Mouse (Mus musculus) myocyte (in vitro differentiated cells): Measurements from ENCODE around the gene Gm9758. TPM values are rescaled to one million over a fixed set of nuclear protein-coding genes. Genes with fewer than 3 reads are reported as not detected.
"Not testable (repeated sequence)": the region's sequence is repeated elsewhere in the genome, so short reads cannot be mapped to it uniquely, and the experiment has no call there.

Experiments
- H3K27me3 ChIP-seq: one replicate; pipeline ENCODE4 v1.6.1; 2011; ENCODE audit not compliant: control insufficient read depth, insufficient read depth, insufficient read length
- H3K36me3 ChIP-seq: one replicate; pipeline ENCODE4 v1.6.1; 2011; ENCODE audit not compliant: control insufficient read depth, insufficient read depth
- H3K4me2 ChIP-seq: one replicate; pipeline ENCODE4 v1.6.1; 2011; ENCODE audit warnings: low read depth, control low read depth
- H3K4me3 ChIP-seq: one replicate; pipeline ENCODE4 v1.5.1; 2011; ENCODE audit warnings: mild to moderate bottlenecking, control low read depth, moderate library complexity
- H3K79me2 ChIP-seq: one replicate; pipeline ENCODE4 v1.6.1; 2011; ENCODE audit not compliant: control insufficient read depth, insufficient read depth
- H3ac ChIP-seq: one replicate; pipeline ENCODE4 v1.6.1; 2011; ENCODE audit not compliant: control insufficient read depth, insufficient read length
- polyA plus RNA-seq: library from polyadenylated mRNA; unstranded; fragments of >200 nt; fragmentation: generic; extraction: Trizol; gene quantifications from one replicate; pipeline ENCODE4 v1.2.1, GENCODE M21; 2012; ENCODE audit warnings: missing spikeins

Gene Gm9758
- polyA plus RNA-seq = not detected

- H3K27me3 ChIP-seq, H3K4me3 ChIP-seq, H3K4me2 ChIP-seq, H3K36me3 ChIP-seq, H3K79me2 ChIP-seq, H3ac ChIP-seq: not testable (repeated sequence)
These were observed at the start of gene Gm9758 for GRCm38 (mm10) chr5:14914799-14915198. TSS of gene Gm9758 (minus strand) at chr5:14914899.

GRCm38 (mm10) chr5:14963821-14964220 is 49.1 kb upstream of the Gm9758 start:
- not testable (repeated sequence) for H3K27me3 ChIP-seq, H3K4me2 ChIP-seq, H3K36me3 ChIP-seq, H3K4me3 ChIP-seq, H3ac ChIP-seq, H3K79me2 ChIP-seq

GRCm38 (mm10) chr5:14961502-14961901 is 46.8 kb upstream of the Gm9758 start:
- not testable (repeated sequence) for H3K27me3 ChIP-seq, H3K4me2 ChIP-seq, H3ac ChIP-seq, H3K4me3 ChIP-seq, H3K36me3 ChIP-seq, H3K79me2 ChIP-seq

GRCm38 (mm10) chr5:14955928-14956706 is 41.4 kb upstream of the Gm9758 start:
- not testable (repeated sequence) for H3K27me3 ChIP-seq, H3K36me3 ChIP-seq, H3ac ChIP-seq, H3K4me3 ChIP-seq, H3K4me2 ChIP-seq, H3K79me2 ChIP-seq

- H3K4me2 ChIP-seq, H3ac ChIP-seq, H3K79me2 ChIP-seq, H3K36me3 ChIP-seq, H3K4me3 ChIP-seq, H3K27me3 ChIP-seq: not testable (repeated sequence)
These were observed 38.9 kb upstream of the Gm9758 start for GRCm38 (mm10) chr5:14953587-14953986.

GRCm38 (mm10) chr5:14952749-14953148 is 38.0 kb upstream of the Gm9758 start:
- not testable (repeated sequence) for H3K79me2 ChIP-seq, H3K27me3 ChIP-seq, H3K36me3 ChIP-seq, H3K4me2 ChIP-seq, H3ac ChIP-seq, H3K4me3 ChIP-seq

GRCm38 (mm10) chr5:14951822-14952221 is 37.1 kb upstream of the Gm9758 start:
- not testable (repeated sequence) for H3K27me3 ChIP-seq, H3ac ChIP-seq, H3K4me3 ChIP-seq, H3K4me2 ChIP-seq, H3K79me2 ChIP-seq, H3K36me3 ChIP-seq

GRCm38 (mm10) chr5:14947482-14948198 is 32.9 kb upstream of the Gm9758 start:
- not testable (repeated sequence) for H3K27me3 ChIP-seq, H3ac ChIP-seq, H3K4me2 ChIP-seq, H3K36me3 ChIP-seq, H3K79me2 ChIP-seq, H3K4me3 ChIP-seq

- not testable (repeated sequence) for H3K4me3 ChIP-seq, H3ac ChIP-seq, H3K79me2 ChIP-seq, H3K27me3 ChIP-seq, H3K4me2 ChIP-seq, H3K36me3 ChIP-seq
These were observed 30.8 kb upstream of the Gm9758 start for GRCm38 (mm10) chr5:14945524-14945923.

GRCm38 (mm10) chr5:14941043-14941442 is 26.3 kb upstream of the Gm9758 start:
- H3K36me3 ChIP-seq, H3K27me3 ChIP-seq, H3K4me3 ChIP-seq, H3ac ChIP-seq, H3K79me2 ChIP-seq, H3K4me2 ChIP-seq: not testable (repeated sequence)

GRCm38 (mm10) chr5:14938329-14938728 is 23.6 kb upstream of the Gm9758 start, which contains the start of gene Speer4e:
TSS of gene Speer4e (minus strand) at chr5:14938429.
- H3K4me2 ChIP-seq, H3K27me3 ChIP-seq, H3K4me3 ChIP-seq, H3ac ChIP-seq, H3K79me2 ChIP-seq, H3K36me3 ChIP-seq: not testable (repeated sequence)

- H3K4me3 ChIP-seq, H3K4me2 ChIP-seq, H3K27me3 ChIP-seq, H3K79me2 ChIP-seq, H3K36me3 ChIP-seq, H3ac ChIP-seq: not testable (repeated sequence)
These were observed 19.0 kb upstream of the Gm9758 start for GRCm38 (mm10) chr5:14933721-14934120.

GRCm38 (mm10) chr5:14927047-14927446 is 12.3 kb upstream of the Gm9758 start:
- H3K4me2 ChIP-seq, H3K27me3 ChIP-seq, H3ac ChIP-seq, H3K36me3 ChIP-seq, H3K4me3 ChIP-seq, H3K79me2 ChIP-seq: not testable (repeated sequence)
